11 mouse cellular contexts compared by ENCODE assay signal in genomic region chr10:118056789-118057271, GRCm38 (mm10).
A peak's percentile ranks its signal among the peaks of the same experiment; 100 is the strongest.
DNase-seq lines count a peak whose midpoint lies in the region; ATAC-seq and TF ChIP-seq lines count a peak whose summit lies in the region.
"Had no signal": no experiment of that assay in that cellular context is flagged by ENCODE, and none has a peak within 500 bp of the region (broad histone marks: within the 10 kb centered on the region; RNA-seq: fewer than 3 reads in every experiment).

No protein-coding gene starts in this region.

- no peaks in the 10 kb centered on the region for H3K27me3 ChIP-seq in forebrain, embryonic 11.5 days (ENCODE audit: control insufficient read depth, insufficient read depth, low read length)
- peaks cover 23% of the 10 kb centered on the region for H3K27me3 ChIP-seq in forebrain, embryonic 10.5 days (ENCODE audit: poor library complexity, severe bottlenecking)
- H3K27me3 ChIP-seq in hindbrain, embryonic 16.5 days (replicated peaks; ENCODE audit: control insufficient read depth, insufficient read depth, low read length) = no peaks in the 10 kb centered on the region
- H3K27me3 ChIP-seq in intestine, embryonic 16.5 days (replicated peaks; ENCODE audit: control insufficient read depth, insufficient read depth, low read length) = no peaks in the 10 kb centered on the region
- H3K27me3 ChIP-seq: megakaryocyte, embryonic 14.5 days had no signal

- no peak overlapping the region for H3K4me3 ChIP-seq in forebrain, embryonic 11.5 days (ENCODE audit: low read depth, low read length)
- no peak overlapping the region for H3K4me3 ChIP-seq in forebrain, embryonic 10.5 days
- no peak overlapping the region for H3K4me3 ChIP-seq in hindbrain, embryonic 16.5 days (ENCODE audit: low read length)
- no peak overlapping the region for H3K4me3 ChIP-seq in intestine, embryonic 16.5 days (ENCODE audit: low read length)
- H3K4me3 ChIP-seq: megakaryocyte, embryonic 14.5 days had no signal

- no peak overlapping the region for H3K4me2 ChIP-seq in forebrain, embryonic 11.5 days (ENCODE audit: low read depth, low read length, severe bottlenecking)
- peak overlapping the region; percentile 29 for H3K4me2 ChIP-seq in hindbrain, embryonic 16.5 days (ENCODE audit: low read length)
- H3K4me2 ChIP-seq in intestine, embryonic 16.5 days (ENCODE audit: low read depth, low read length) = no peak overlapping the region

- no peak for TF ChIP-seq POLR2A in brain, embryonic 14.5 days (IDR thresholded peaks at IDR 0.05; ENCODE audit: borderline replicate concordance, extremely low read depth, insufficient read depth, insufficient read length, poor library complexity, severe bottlenecking)

- no peak for ATAC-seq in forebrain, embryonic 11.5 days (replicated peaks; ENCODE audit: low FRiP score)
- peak; percentile 48; the same call in 1 of the 2 replicates for ATAC-seq in hindbrain, embryonic 16.5 days
- ATAC-seq in megakaryocyte-erythroid progenitor cell, adult 5-6 weeks (replicated peaks; ENCODE audit: low FRiP score, low TSS enrichment, poor library complexity, severe bottlenecking) = 0 out of 2 replicates have a peak, but pooled peaks have one; percentile 47
- no peak for ATAC-seq in intestine, embryonic 16.5 days

- whole genome bisulfite sequencing in forebrain, embryonic 11.5 days = 32% methylated on average over 9 of the region's 9 CpGs
- WGBS in forebrain, embryonic 10.5 days = 55% methylated on average over 9 of the region's 9 CpGs
- WGBS in hindbrain, embryonic 16.5 days = 28% methylated on average over 9 of the region's 9 CpGs
- 34% methylated on average over 9 of the region's 9 CpGs for WGBS in intestine, embryonic 16.5 days

- H3K27ac ChIP-seq in forebrain, embryonic 11.5 days (ENCODE audit: low read depth, low read length) = no peak overlapping the region
- H3K27ac ChIP-seq in forebrain, embryonic 10.5 days = no peak overlapping the region
- peak overlapping the region; percentile 36; the same call in 1 of the 2 replicates for H3K27ac ChIP-seq in hindbrain, embryonic 16.5 days (ENCODE audit: low read depth, low read length)
- H3K27ac ChIP-seq in intestine, embryonic 16.5 days (ENCODE audit: low read length) = no peak overlapping the region

- H3K9me3 ChIP-seq in forebrain, embryonic 11.5 days (ENCODE audit: control insufficient read depth, low read length) = no peaks in the 10 kb centered on the region
- H3K9me3 ChIP-seq in forebrain, embryonic 10.5 days = peaks cover 4% of the 10 kb centered on the region; the same call in 1 of the 2 replicates
- no peaks in the 10 kb centered on the region; the same call in 1 of the 2 replicates for H3K9me3 ChIP-seq in hindbrain, embryonic 16.5 days (ENCODE audit: control insufficient read depth, low read length)
- no peaks in the 10 kb centered on the region for H3K9me3 ChIP-seq in intestine, embryonic 16.5 days (ENCODE audit: control insufficient read depth, low read length)

- no peaks in the 10 kb centered on the region for H3K4me1 ChIP-seq in forebrain, embryonic 11.5 days (replicated peaks; ENCODE audit: control insufficient read depth, insufficient read depth, low read length)
- H3K4me1 ChIP-seq in forebrain, embryonic 10.5 days = peaks cover 15% of the 10 kb centered on the region
- peaks cover 7% of the 10 kb centered on the region for H3K4me1 ChIP-seq in hindbrain, embryonic 16.5 days (ENCODE audit: control insufficient read depth, insufficient read depth, low read depth, low read length)
- no peaks in the 10 kb centered on the region for H3K4me1 ChIP-seq in intestine, embryonic 16.5 days (ENCODE audit: control insufficient read depth, insufficient read depth, low read length)

- no peaks in the 10 kb centered on the region for H3K36me3 ChIP-seq in forebrain, embryonic 11.5 days (ENCODE audit: control insufficient read depth, insufficient read depth, low read length)
- H3K36me3 ChIP-seq in forebrain, embryonic 10.5 days (replicated peaks) = no peaks in the 10 kb centered on the region
- no peaks in the 10 kb centered on the region for H3K36me3 ChIP-seq in hindbrain, embryonic 16.5 days (ENCODE audit: control insufficient read depth, insufficient read depth, low read length)
- H3K36me3 ChIP-seq in intestine, embryonic 16.5 days (ENCODE audit: control insufficient read depth, insufficient read depth, low read length) = no peaks in the 10 kb centered on the region

- H3K9ac ChIP-seq in forebrain, embryonic 11.5 days (ENCODE audit: low read length) = no peak overlapping the region
- no peak overlapping the region for H3K9ac ChIP-seq in hindbrain, embryonic 16.5 days (ENCODE audit: low read depth, low read length)
- H3K9ac ChIP-seq in intestine, embryonic 16.5 days (ENCODE audit: low read depth, low read length) = no peak overlapping the region

- peak; percentile 41 for DNase-seq in forebrain, embryonic 11.5 days (ENCODE audit: low spot score)
- no peak for DNase-seq in forebrain, embryonic 10.5 days (ENCODE audit: extremely low spot score, low spot score)
- DNase-seq in brain, embryonic 14.5 days (ENCODE audit: low read depth) = peak; percentile 69
- DNase-seq in cerebellum, adult 9-11 months = no peak
- no peak for DNase-seq in adrenal gland, postnatal 36 days
- DNase-seq: adrenal gland, postnatal 10 days; cerebellum, adult 8-10 months had no signal

- TF ChIP-seq CTCF in brain, embryonic 14.5 days (IDR thresholded peaks at IDR 0.05; ENCODE audit: borderline replicate concordance, extremely low read depth, insufficient read depth, insufficient read length) = no peak

Comparison
In these comparisons a context has a peak if more than half of its experiments do, and no peak if none do; other contexts are left out.
1. DNase-seq: peak in forebrain, embryonic 11.5 days (single experiment) and brain, embryonic 14.5 days (single experiment); none in forebrain, embryonic 10.5 days (single experiment), cerebellum, adult 9-11 months (single experiment) and adrenal gland, postnatal 36 days (0 of 2).
2. ATAC-seq: peak in hindbrain, embryonic 16.5 days (single experiment) and megakaryocyte-erythroid progenitor cell, adult 5-6 weeks (single experiment); none in forebrain, embryonic 11.5 days (single experiment) and intestine, embryonic 16.5 days (single experiment).